Mouse (Mus musculus) left cerebral cortex, postnatal 10 days (tissue): ENCODE results near the gene Ddrgk1. TPM values are rescaled to one million over a fixed set of nuclear protein-coding genes. Genes with fewer than 3 reads are reported as not detected.
"Not testable (repeated sequence)": the region's sequence is repeated elsewhere in the genome, so short reads cannot be mapped to it uniquely, and the experiment has no call there.

Experiments
- DNase-seq, 2 experiments: peaks; one replicate each; pipeline ENCODE4 v3.0.0; 2021 to 2022; ENCODE audit warnings: low spot score in 2 of 2, mixed read lengths in 1 of 2; ENCODE audit errors: extremely low spot score in 1 of 2
- intact Hi-C: fragments of 180-260 bp; cut with DNase I; formaldehyde crosslinking; loops from one replicate; pipeline ENCODE4 v1.15.1; 2025
- total RNA-seq, 2 experiments: library from RNA; stranded (reverse); gene quantifications; 2 replicates each; pipeline ENCODE4 v1.2.3; 2021

The Ddrgk1 gene
- total RNA-seq, 2 experiments from 2014 or later, result 59.7 to 72.2 TPM

DNA sequence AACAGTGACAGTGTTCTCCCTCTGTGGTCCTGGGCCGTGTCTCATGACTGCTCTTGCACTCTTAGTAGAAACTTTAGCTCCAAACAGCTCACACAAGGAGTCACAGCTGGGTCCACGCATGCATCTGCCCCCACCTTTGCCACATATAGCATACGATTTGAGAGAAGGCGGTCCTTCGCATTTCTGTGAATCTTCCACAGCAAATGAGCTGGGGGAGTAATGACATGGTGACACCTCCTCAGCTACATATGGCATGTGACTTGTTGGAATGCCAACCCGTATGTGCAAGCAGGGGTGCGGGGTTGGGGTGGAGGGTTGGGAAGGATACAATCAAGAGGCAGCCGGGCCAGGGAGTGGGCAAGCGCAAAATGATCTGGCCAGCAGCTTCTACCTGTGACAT lies 7.9 kb downstream of the Ddrgk1 start:
- intact Hi-C loops, result no loop called here
- no peak for DNase-seq

DNA sequence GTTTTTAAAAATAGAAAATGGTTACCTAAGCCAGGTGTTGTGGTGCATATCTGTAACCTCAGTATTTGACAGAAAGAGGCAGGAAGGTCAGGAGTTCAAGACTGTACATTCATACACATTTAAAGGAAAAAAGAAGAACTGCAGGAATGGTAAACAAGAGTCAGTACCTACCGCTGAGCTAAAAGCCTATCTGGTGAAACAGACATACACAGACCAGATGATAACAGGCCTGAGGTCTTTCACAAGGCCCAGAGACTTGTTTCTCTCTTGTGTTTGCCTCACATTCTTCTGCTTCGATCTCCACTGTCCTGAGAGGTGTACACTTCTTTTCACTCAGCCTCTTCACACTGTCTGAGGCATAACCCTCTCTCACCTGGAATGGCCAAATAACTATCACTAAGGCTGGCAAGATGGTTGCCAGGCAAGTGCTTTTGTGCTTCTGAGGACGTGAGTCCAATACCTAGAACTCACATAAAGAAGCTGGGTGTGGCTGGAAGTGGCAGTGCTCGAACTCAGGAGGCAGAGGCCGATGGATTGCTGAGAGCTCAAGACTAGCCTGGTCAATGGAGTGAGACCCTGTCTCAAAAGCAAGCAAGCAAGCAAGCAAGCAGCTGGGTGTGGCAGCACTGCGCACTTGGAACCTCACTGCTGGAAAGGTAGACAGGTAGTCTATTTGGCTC lies 8.7 kb downstream of the Ddrgk1 start:
- intact Hi-C loops, result no loop called here
- no peak for DNase-seq

DNA sequence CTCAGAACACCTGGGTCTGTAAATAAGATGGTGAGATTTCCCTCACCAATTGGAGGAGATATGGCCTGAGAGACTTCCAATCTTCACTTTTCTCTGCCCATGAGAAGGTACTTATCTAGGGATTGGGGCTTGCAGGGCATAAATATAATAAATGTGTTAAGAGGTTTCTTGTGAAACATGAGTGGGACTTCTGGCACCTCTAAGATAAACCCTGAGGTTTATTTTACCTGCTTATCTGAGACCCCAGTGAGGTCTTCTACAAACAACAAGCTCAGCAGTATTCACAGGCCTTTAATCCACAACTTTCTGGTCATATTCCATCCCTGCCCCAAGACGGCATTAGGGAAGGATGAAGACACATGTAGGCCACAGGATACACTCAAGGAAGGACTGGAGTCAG lies 10.7 kb downstream of the Ddrgk1 start:
- intact Hi-C loops, result no loop called here
- no peak for DNase-seq

DNA sequence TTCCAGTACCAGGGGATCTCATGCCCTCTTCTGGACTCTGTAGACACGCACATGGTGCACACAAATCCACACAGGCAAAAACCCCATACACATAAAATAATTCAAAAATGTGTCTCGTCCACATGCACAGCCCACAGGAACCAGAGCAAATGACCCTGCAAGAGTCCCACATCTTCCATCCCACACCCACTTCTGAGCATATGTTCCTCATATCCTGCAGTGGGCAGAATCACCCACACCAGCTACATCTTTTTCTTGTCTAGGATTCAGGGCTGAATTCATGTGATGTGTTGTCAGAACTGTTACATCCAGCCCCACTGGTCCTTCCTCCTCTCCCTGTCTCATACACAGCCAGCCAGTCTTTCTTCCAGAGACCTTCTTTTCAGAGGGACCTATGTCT lies 11.2 kb downstream of the Ddrgk1 start:
- no peak for DNase-seq
- intact Hi-C loops, result no loop called here

DNA sequence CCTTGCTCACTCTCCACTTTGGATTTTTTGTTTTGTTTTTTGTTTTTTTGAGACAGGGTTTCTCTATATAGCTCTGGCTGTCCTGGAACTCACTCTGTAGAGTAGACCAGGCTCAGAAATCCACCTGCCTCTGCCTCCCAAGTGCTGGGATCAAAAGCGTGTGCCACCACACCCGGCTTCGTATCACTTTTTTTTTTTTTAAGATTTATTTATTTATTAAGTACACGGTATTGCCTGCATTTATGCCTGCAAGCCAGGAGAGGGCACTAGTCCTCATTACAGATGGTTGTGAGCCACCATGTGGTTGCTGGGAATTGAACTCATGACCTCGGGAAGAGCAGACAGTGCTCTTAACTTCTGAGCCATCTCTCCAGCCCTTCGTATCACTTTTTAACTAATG lies 15.4 kb downstream of the Ddrgk1 start:
- intact Hi-C loops, DNase-seq: not testable (repeated sequence)

DNA sequence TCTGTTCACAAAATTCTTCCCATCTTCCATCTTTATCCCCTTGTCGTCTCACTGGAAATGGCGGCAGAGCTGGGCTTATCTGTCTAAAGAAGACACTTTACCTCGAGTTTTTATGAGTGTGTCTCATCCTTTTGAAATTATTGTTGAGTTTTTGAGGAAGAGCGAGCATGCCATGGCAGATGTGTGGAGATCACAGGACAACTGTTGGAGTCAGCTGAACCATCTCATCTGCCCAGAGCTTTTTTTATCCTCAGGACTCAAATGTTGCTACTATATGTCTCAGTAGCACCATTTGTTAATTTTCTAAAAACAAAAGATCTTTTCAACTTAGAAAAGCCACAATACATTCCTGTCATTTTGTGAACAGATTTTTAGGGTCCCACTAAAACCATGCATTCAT lies 19.3 kb downstream of the Ddrgk1 start:
- intact Hi-C loops, result no loop called here
- DNase-seq, result no peak

DNA sequence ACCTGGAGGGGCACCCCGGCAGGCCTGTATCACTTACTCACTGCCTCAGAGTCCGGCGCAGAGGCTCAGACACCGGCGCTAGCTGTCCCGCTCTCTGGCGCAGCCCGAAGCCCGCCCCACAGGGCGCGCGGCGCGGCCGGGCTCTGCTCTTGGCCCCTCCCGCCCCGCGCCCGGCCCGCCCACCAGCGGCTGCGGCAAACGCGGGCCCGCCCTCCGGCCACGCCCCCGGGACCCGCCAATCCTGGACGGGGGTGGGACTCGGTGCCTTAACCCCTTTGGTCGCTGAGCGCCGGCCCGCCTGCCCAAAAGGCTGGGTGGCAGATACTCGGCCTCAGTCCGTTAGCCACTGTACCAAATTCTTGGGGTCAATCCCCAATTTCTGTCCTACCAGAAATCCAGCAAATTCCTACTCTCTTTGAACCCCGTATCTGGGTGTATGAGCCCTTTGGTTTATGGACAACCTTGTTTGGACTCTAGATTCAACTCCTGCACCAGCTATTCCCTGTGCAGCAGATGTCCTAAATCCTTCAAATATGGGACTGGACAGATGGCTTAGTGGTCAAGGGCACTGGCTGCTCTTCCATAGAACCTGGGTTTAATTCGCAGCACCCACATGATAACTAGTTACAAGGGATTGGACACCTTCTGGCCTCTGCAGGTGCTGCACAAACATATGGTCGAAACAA lies 21.6 kb downstream of the Ddrgk1 start, which contains the start of gene Lzts3:
Lzts3 (minus strand) TSS at position 120 of the 686 bp plus-strand sequence.
- DNase-seq, result peak; percentile 83 to 97
- intact Hi-C loops, result no loop called here

DNA sequence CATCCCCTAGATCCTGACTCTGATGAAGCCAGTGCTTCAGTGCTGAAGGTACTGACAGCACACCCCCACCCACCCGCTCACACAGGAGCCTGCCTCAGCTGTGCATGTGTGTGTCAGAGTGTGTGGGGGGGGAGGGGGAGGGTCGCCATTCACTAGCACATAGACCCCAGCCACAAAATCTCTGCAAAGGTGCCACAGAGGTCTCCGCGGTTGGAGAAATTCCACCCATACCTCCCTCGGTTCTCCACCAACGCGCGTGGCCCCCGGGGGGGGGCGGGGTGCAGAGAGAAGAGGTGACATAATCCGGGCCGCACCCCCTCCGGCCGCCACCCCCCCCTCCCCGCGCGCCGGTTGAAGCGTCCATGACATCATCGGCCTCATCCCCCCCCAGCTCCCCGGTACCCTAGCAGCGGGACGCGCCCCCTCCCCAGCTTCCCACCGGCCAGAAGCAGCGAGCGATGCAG lies 22.2 kb downstream of the Ddrgk1 start:
- no peak for DNase-seq
- intact Hi-C loops, result no loop called here

DNA sequence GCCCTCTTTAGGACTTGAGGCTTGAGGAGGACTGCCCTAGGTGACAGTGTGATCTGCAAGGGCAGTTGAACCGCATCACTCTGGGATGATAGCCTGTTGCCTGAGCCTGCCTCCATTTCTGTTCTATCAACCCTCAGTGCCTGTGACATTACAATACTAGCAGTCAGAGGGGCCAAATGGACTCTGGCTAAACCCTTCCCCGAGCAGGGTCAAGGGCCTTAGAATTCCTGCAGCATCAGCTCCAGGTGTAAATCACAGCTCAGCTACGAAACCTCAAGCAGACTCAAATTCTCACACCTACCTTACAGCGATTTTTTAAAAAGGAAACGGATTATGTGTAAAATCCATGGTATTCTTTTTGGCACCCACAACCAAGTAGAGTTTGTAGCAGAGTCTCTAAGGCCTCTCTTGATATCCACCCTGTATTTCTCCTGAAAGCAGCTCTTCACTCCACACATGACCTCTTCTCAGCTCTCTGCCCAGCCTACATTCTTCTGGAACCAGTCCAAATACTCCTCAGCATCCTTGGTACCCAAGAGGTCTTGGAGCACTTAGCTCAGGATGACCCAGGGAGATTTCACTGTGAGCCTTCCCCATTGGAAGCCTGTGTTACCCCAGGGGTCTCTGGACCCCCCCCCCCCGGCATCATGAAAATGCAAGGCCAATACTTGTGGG lies 23.0 kb downstream of the Ddrgk1 start:
- no peak for DNase-seq
- intact Hi-C loops, result no loop called here

DNA sequence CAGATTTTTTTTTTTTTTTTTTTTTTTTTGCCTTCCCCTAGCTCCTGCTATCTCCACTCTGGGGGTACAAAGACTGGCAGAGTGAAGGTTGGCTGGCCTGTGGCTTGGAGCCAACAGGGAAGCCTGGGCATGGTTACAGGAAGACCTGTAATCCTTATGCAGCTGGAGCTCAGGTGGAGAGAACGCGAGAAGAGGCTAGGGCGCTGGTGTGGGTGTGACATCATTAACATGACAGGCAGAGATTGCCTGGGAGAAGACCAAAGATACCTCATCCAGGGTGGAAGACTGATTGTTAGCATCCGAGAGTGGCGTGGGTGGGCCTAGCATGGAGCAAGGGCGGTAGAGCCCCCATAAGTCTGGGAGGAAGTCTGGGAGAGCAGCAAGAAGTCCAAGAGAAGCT lies 25.2 kb downstream of the Ddrgk1 start:
- intact Hi-C loops, result no loop called here
- no peak for DNase-seq

DNA sequence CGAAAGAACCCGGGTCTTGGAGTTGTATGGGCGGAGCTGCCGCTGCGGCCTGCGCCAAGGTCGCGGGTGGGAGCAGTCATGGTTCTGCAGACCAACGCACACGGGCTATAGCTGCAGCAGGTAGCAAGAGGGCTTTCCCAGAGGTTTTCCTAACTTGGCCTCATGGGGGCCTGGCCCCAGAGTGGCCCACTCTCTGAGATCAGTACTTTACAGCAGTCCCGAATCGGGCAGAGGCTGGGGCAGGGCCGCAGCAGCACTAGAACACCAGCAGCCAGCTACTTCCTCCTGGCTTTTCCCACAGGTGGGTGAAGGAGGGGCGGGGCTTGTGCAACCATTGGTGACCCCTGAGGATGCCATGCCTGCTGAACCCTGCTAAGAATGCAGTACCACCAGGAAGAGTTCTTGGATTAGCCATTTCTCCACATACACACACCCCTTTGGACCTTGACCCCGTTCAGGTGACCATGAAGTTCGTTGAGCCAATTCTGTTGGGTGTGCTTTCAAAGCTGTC lies 26.3 kb downstream of the Ddrgk1 start:
- DNase-seq, result no peak
- intact Hi-C loops, result no loop called here

DNA sequence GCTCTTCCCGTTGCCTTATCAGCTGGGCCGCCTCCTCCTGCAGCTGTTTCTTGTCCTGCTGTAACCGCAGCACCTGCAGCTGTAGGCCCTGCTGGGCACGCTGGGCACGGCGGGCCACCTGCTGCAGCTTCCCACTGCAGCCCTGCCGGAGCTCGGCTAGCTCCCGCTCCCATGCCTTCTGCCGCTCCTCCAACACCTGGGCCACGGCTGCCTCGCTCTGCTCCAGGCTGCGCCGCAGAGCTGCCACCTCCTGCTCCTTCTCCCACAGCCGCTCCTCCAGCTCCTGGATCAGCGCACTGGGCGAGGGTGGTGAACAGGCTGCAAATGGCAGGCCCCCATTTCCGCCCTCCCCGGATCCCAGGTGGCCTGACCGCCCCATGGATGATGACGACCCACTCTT lies 28.6 kb downstream of the Ddrgk1 start:
- peak in 1 of 2 experiments; percentile 41 for DNase-seq
- intact Hi-C loops, result no loop called here

DNA sequence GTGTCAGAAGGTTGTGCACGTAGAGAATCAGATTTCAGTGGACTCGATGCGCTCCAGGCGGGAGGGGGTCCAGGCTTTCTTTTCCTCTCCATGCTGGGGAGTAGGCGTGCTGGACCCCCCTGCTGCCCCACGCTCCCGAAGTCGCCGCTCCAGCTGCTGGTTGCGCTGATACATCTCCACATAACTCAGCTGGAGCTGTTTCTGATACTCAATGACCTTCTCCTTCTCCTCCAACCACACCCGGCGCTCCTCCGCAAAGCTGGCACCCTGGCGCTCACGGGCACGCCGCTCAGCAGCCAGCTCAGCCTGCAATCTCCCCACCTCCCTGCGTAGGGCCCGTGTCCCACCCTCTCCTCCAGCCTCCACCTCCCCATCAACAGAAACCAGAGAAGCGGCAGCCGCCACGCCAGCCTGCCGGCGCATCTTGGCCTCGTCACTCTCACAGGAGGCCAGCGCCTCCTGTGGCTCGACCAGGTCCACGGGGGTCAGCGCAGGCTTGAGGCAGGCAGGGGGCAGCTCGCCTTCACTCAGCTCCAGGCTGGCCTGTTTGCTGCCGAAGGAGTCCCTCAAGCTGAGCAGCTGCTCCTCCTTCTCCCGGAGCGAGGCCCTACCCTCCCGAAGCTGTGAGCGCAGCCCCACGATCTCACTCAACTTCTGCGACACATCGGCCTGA lies 29.6 kb downstream of the Ddrgk1 start:
- intact Hi-C loops, result no loop called here
- peak in 1 of 2 experiments; percentile 39 for DNase-seq

DNA sequence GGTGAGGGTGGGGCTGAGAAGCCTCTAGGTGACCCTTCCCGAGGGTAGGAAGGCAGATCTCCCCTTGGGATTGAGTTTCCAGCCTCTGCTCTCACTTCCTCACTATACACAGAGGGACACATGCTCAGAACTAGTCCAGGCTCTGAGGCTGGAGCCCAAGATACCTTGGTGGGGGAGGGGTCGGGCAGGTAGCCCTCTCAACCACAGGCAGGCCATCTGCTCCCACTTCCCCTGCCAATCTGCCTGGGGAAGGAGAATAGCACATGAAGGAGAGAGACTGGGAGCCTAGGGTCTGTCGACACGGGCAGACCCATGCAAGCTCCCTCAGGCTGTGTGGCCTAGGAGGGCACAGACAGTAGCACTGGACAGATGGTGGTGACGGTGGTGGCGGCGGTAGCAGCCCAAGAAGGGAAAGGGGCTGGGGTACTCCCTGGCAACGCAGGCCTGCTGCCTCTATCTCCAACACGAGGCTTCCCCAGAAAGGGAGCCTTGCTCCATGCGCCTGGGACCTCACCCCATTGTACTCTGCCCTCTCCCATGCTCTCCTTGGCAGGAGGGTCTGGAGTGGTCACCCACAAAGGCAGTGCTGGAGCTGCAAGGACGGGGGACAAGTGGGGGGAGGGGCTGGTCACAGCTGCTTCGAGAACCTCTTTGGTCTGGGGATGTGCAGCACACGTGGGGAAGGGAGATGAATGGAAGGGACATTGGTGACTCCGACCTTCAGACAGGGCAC lies 30.3 kb downstream of the Ddrgk1 start:
- intact Hi-C loops, result no loop called here
- peak in 1 of 2 experiments; percentile 36 for DNase-seq

DNA sequence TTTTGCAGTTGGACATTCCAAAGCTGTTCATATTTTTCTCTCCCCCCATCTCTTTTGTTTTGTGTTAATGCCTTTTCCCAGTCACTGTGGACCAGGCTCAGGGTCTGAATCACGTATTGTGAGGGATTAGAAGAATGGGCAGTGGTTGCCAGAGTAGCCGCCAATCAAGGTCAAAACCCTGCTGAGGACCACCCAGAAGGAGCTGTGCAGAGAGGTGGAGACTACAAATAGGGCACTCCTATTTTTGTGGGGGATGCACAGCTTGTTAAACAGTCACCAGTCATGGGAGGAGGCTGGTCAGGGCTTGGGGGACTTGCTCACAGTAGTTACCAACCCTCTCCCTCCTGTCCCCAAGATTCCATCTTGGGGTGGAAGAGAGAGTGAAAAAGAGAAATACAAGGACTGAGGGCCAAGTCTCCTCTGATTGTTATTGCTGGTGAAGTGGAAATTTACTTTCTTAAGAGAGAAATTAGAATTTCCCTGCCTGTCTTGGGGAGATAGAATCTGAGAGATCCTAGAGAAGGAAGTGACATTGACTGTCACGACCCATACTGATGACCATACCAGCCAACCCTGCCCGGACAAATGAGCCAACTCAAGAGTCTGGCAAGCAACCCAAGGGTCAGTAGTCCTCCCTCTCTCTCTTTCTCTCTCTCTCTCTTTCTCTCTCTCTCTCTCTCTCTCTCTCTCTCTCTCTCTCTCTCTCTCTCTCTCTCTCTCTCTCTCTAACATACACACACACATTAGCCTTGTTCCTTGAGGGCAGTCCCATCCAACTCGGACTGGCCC lies 31.4 kb downstream of the Ddrgk1 start:
- no peak for DNase-seq

DNA sequence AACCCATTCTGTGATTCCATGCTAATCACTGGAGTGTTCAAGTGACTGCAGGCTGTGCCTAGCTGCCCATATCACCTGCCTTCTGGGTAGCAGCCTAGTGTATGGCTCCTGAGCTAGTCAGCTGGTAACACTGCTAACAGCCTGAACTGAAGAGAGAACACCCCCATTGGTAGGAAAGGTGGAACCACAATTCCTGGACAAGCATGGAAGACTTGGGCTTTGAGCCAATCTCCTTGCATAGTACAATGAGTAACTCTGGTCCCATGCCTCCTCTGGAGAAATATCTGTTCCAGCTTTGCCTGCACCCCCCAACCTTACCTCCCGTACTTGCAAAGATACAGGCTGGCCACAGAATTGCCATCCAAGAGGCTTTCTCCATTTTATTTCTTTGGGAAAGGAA lies 32.0 kb downstream of the Ddrgk1 start:
- no peak for DNase-seq
- intact Hi-C loops, result no loop called here

More for the DNA sequence above, 31.4 kb downstream of the Ddrgk1 start:
- intact Hi-C loops, result no loop called here

DNA sequence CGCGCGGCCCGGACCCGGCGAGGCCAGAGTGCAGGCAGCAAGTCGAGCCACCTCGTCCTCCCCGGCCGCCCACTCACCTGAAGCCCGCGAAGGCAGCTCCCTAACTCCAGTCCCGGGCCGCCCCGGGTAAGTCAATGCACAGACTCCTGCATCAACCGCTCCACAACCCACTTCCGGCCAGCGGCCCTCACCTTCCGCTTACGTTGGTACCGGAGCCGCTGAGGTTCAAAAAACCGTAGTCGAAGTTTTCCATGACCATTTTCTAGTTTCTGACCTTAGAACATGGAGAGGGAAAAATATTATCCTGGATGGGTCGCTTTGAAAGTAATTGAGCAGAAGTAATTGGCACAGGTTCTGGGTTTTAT lies 34.6 kb downstream of the Ddrgk1 start, which contains the start of the genes Fastkd5 and Ubox5:
Fastkd5 (minus strand) TSS at position 189 of the 365 bp plus-strand sequence.
Ubox5 (minus strand) TSS at position 200 of the 365 bp plus-strand sequence.
- peak; percentile 91 to 92 for DNase-seq
- intact Hi-C loops, result no loop called here
